Mouse (Mus musculus) ES-Bruce4 (cell line): ENCODE measurements around the gene Tbc1d30. TPM values are rescaled to one million over a fixed set of nuclear protein-coding genes. Genes with fewer than 3 reads are reported as not detected.
A peak's percentile ranks its signal among the peaks of the same experiment; 100 is the strongest.

Source experiments
- H3K27ac ChIP-seq: 2 replicates; pipeline ENCODE4 v1.5.1; 2012; ENCODE audit warnings: low read length, inconsistent platforms; ENCODE audit not compliant: insufficient read depth
- H3K27me3 ChIP-seq: 2 replicates; pipeline ENCODE4 v1.6.1; 2012; ENCODE audit warnings: mild to moderate bottlenecking, low read length, inconsistent platforms; ENCODE audit not compliant: control insufficient read depth, poor library complexity, insufficient read depth, severe bottlenecking
- H3K36me3 ChIP-seq: 2 replicates; pipeline ENCODE4 v1.6.1; 2012; ENCODE audit warnings: inconsistent platforms, mild to moderate bottlenecking, low read length, moderate library complexity; ENCODE audit not compliant: control insufficient read depth, poor library complexity, insufficient read depth, severe bottlenecking
- H3K4me1 ChIP-seq: one replicate; pipeline ENCODE4 v1.8.1; 2011; ENCODE audit warnings: low read length; ENCODE audit not compliant: control insufficient read depth, insufficient read depth
- H3K4me3 ChIP-seq: 2 replicates; pipeline ENCODE4 v1.5.1; 2011; ENCODE audit warnings: low read depth, mild to moderate bottlenecking, low read length
- H3K9ac ChIP-seq: 2 replicates; pipeline ENCODE4 v1.6.1; 2012; ENCODE audit warnings: low read depth, mild to moderate bottlenecking, inconsistent platforms; ENCODE audit not compliant: poor library complexity, severe bottlenecking
- H3K9me3 ChIP-seq: replicated peaks from 2 replicates; pipeline ENCODE4 v1.6.1; 2012; ENCODE audit warnings: mild to moderate bottlenecking, low read length, inconsistent platforms; ENCODE audit not compliant: control insufficient read depth, poor library complexity, insufficient read depth, severe bottlenecking
- CTCF ChIP-seq: IDR thresholded peaks from one replicate; pipeline ENCODE4 v1.8.1; 2011; ENCODE audit warnings: low read depth, low read length
- EP300 ChIP-seq: IDR thresholded peaks from 2 replicates; pipeline ENCODE4 v1.6.1; 2011; ENCODE audit warnings: low read depth, low read length; ENCODE audit not compliant: insufficient read depth
- POLR2A ChIP-seq: IDR thresholded peaks from one replicate; pipeline ENCODE4 v1.8.1; 2011; ENCODE audit warnings: low read length; ENCODE audit not compliant: insufficient read depth
- polyA plus RNA-seq: library from polyadenylated mRNA; stranded (reverse); fragments of >200 nt; gene quantifications from 2 replicates; pipeline ENCODE4 v1.2.4, GENCODE M21; 2011; ENCODE audit warnings: low read depth; ENCODE audit not compliant: missing spikeins, insufficient read depth, insufficient read length

The Tbc1d30 gene
- polyA plus RNA-seq, 1 experiment = not detected

DNA sequence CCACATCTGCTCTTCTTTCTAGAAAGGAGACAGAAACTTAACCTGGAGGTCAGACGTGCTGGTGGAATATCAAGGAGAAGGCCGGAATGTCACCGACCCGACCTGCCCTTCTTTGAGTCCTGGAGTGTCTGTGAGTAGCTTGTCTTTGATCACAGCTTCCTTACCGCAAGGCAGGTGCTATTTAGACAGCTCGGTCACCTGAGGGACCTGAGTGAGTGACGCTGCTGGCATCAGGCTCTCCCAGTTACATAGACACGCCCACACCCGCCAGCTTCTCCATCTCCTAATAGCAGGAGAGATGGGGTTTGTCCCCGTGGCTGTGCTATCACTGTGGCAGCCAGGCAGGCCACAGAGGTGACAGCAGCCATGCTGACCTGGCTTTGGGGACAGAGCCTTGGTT, 39.5 kb upstream of the Tbc1d30 start:
- no peak overlapping the region for H3K27ac ChIP-seq
- peaks cover 2% of the 10 kb centered on the region for H3K4me1 ChIP-seq
- no peak overlapping the region for H3K4me3 ChIP-seq
- no peaks in the 10 kb centered on the region for H3K27me3 ChIP-seq
- H3K36me3 ChIP-seq = peaks cover 5% of the 10 kb centered on the region; the same call in 1 of the 2 replicates
- H3K9ac ChIP-seq = no peak overlapping the region
- no peaks in the 10 kb centered on the region for H3K9me3 ChIP-seq
- TF ChIP-seq POLR2A = no peak
- TF ChIP-seq CTCF = no peak
- no peak for TF ChIP-seq EP300

DNA sequence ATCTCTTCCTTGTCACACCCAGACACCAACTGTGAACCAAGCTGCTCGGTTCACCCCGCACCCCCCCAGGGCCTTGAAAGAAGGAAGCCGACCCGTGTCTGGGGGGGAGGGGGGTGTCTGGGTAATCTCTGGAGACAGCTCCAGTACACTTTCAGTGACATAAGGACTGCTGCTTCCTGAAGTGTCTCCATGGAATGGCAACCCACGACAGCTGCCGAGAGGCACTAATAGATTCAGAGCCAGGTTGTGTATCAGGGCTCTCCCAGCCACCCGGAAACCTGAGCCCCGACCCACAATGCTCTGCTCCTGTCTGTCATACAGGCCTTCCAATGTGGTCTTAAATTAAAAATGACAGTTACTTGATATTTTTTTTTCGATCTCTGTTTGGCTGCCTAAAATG, 35.3 kb upstream of the Tbc1d30 start:
- no peak overlapping the region for H3K9ac ChIP-seq
- no peaks in the 10 kb centered on the region for H3K9me3 ChIP-seq
- H3K36me3 ChIP-seq = peaks cover 4% of the 10 kb centered on the region; the same call in 1 of the 2 replicates
- H3K4me1 ChIP-seq = no peaks in the 10 kb centered on the region
- no peaks in the 10 kb centered on the region for H3K27me3 ChIP-seq
- no peak overlapping the region for H3K27ac ChIP-seq
- H3K4me3 ChIP-seq = no peak overlapping the region
- TF ChIP-seq EP300 (no peak), CTCF (no peak)

DNA sequence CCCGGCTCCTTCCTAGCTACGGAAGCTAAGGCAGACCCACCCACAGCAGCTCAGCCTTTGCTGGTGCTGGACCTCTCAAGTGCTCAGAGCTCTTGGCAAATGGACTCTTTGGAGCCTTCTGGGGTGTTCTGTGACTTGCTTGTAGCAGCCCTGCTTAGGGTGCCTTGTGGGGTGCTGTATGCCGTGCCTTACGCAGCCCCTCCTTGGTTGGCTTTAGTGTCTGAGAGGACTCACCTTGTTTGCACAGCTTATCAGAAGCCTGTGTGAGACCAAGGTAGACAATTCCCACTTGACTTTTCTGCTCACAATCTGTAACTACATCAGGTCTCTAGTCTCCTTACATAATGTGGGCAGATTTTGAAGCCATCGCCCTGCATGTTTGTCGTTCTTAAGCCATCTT, 34.6 kb upstream of the Tbc1d30 start:
- Histone ChIP-seq H3K9ac (no peak overlapping the region), H3K27me3 (no peaks in the 10 kb centered on the region), H3K27ac (no peak overlapping the region), H3K4me3 (no peak overlapping the region), H3K36me3 (peaks cover 4% of the 10 kb centered on the region; the same call in 1 of the 2 replicates), H3K4me1 (no peaks in the 10 kb centered on the region), H3K9me3 (no peaks in the 10 kb centered on the region)
- no peak for TF ChIP-seq POLR2A
- no peak for TF ChIP-seq CTCF
- TF ChIP-seq EP300 = no peak

DNA sequence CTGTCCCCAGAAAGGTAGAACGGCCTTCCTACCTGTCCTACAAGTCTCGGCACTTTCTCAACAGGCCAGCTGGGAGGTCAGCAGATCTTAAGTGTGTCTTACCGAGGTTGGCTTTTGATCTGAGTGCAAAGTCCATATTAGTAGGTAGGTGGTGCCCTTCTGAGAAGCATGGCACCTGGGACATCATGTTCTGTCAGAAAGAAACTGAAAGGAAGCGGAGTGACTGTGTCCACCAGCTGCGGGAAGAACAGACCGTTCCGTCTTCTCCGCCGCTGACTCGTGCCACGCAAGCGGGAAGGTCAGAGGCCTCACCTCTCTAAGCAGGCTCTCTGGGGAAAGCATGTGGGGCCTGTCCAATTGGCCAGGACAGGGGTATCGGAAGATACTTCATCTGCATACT, 33.6 kb upstream of the Tbc1d30 start:
- H3K9ac ChIP-seq = no peak overlapping the region
- no peaks in the 10 kb centered on the region for H3K27me3 ChIP-seq
- H3K36me3 ChIP-seq = peaks cover 4% of the 10 kb centered on the region; the same call in 1 of the 2 replicates
- TF ChIP-seq POLR2A = no peak
- TF ChIP-seq EP300 = no peak
- no peak for TF ChIP-seq CTCF
- no peaks in the 10 kb centered on the region for H3K9me3 ChIP-seq
- no peaks in the 10 kb centered on the region for H3K4me1 ChIP-seq
- no peak overlapping the region for H3K4me3 ChIP-seq
- no peak overlapping the region for H3K27ac ChIP-seq

DNA sequence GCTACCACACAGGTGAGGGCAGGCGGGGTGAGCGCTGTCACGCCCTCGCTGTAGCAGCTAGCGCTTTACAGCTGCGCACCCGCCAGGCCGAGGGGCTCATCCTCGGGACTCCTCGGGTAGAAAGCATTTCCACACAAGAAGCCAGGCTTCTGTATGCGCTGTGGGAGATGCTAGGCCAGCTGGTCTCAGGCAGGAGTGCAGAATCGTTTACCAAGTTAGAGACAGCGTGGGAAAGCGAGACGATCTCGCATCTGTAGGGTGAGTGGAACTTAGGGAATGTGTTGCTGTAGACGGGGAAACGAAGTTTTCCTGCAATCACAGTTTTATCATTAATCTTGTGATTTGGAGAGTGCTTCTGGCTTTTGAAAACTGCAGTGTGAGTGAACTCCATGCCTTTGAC, 30.2 kb upstream of the Tbc1d30 start:
- H3K36me3 ChIP-seq = peaks cover 11% of the 10 kb centered on the region
- no peaks in the 10 kb centered on the region for H3K27me3 ChIP-seq
- no peak overlapping the region for H3K27ac ChIP-seq
- H3K4me1 ChIP-seq = no peaks in the 10 kb centered on the region
- H3K9me3 ChIP-seq = no peaks in the 10 kb centered on the region
- H3K9ac ChIP-seq = no peak overlapping the region
- no peak overlapping the region for H3K4me3 ChIP-seq
- TF ChIP-seq CTCF (no peak), POLR2A (no peak), EP300 (no peak)

GRCm38 (mm10) chr10:121379387-121379786, 28.3 kb upstream of the Tbc1d30 start:
- TF ChIP-seq CTCF = peak; percentile 29
- no peak for TF ChIP-seq POLR2A
- no peak for TF ChIP-seq EP300
- Histone ChIP-seq H3K27me3 (no peaks in the 10 kb centered on the region), H3K9me3 (no peaks in the 10 kb centered on the region), H3K27ac (no peak overlapping the region), H3K4me3 (no peak overlapping the region), H3K36me3 (peaks cover 11% of the 10 kb centered on the region), H3K9ac (no peak overlapping the region), H3K4me1 (no peaks in the 10 kb centered on the region)
